Mouse (Mus musculus) heart, adult 2 months (tissue): ENCODE data around the gene Dr1. TPM values are rescaled to one million over a fixed set of nuclear protein-coding genes. Genes with fewer than 3 reads are reported as not detected.

Source experiments
- DNase-seq, 2 experiments: peaks; one replicate each; pipeline ENCODE4 v3.0.0; 2021
- H3K27ac ChIP-seq: fragments of 200-600 bp; 2 replicates; pipeline ENCODE4 v1.8.1; 2022
- H3K27me3 ChIP-seq: fragments of 200-500 bp; 2 replicates; pipeline ENCODE4 v1.6.1; 2012; ENCODE audit warnings: mild to moderate bottlenecking, low read length, inconsistent platforms, mixed read lengths; ENCODE audit not compliant: control insufficient read depth, insufficient read depth
- H3K36me3 ChIP-seq: fragments of 200-500 bp; 2 replicates; pipeline ENCODE4 v1.6.1; 2012; ENCODE audit warnings: low read length, inconsistent platforms; ENCODE audit not compliant: control insufficient read depth, insufficient read depth
- H3K4me1 ChIP-seq: fragments of 200-500 bp; 2 replicates; pipeline ENCODE4 v1.6.1; 2011; ENCODE audit warnings: low read length; ENCODE audit not compliant: control insufficient read depth, insufficient read depth
- H3K4me3 ChIP-seq: fragments of 200-600 bp; 2 replicates; pipeline ENCODE4 v1.8.1; 2022
- H3K79me2 ChIP-seq: fragments of 200-500 bp; replicated peaks from 2 replicates; pipeline ENCODE4 v1.6.1; 2012; ENCODE audit warnings: mild to moderate bottlenecking, inconsistent platforms, low read length, moderate library complexity, mixed read lengths; ENCODE audit not compliant: control insufficient read depth, insufficient read depth
- H3K9ac ChIP-seq: fragments of 200-500 bp; 2 replicates; pipeline ENCODE4 v1.6.1; 2012; ENCODE audit warnings: low read depth, mild to moderate bottlenecking, control low read depth, inconsistent platforms, low read length, mixed read lengths
- CTCF ChIP-seq: fragments of 200-600 bp; IDR thresholded peaks from 2 replicates; pipeline ENCODE4 v1.8.1; 2022; ENCODE audit warnings: antibody characterized with exemption, mild to moderate bottlenecking, moderate library complexity
- EP300 ChIP-seq: fragments of 200-500 bp; IDR thresholded peaks from 2 replicates; pipeline ENCODE4 v1.6.1; 2011; ENCODE audit warnings: low read depth, low read length, control low read depth; ENCODE audit not compliant: insufficient read depth
- POLR2A ChIP-seq: fragments of 200-500 bp; IDR thresholded peaks from 2 replicates; pipeline ENCODE4 v1.6.1; 2011; ENCODE audit warnings: mild to moderate bottlenecking, low read depth, low read length, control low read depth; ENCODE audit not compliant: insufficient read depth
- WGBS: fragments of 180-500 bp; shearing (Covaris S2); methylation state at CpG from one replicate; pipeline ENCODE4 v1.1.7; 2018; 5-methylcytosine and 5-hydroxymethylcytosine counted together
- intact Hi-C: fragments of 180-260 bp; cut with DNase I; formaldehyde crosslinking; loops from one replicate; pipeline ENCODE4 v1.15.1; 2025
- long read RNA-seq: library from polyadenylated mRNA; stranded (forward); transcript quantifications from one replicate; pipeline ENCODE4 v2.0.0, GENCODE M21; 2021
- polyA plus RNA-seq: library from polyadenylated mRNA; depleted of rRNA; stranded (reverse); fragments of >200 nt; gene quantifications from 2 replicates; pipeline ENCODE4 v1.2.3, GENCODE M21; 2012; rRNA removed
- total RNA-seq, 2 experiments: library from RNA; stranded (reverse); gene quantifications; 2 replicates each; pipeline ENCODE4 v1.2.3; 2021

The Dr1 gene
- total RNA-seq = 10 to 100 TPM; 19.9 to 20.3 TPM
- 9.0 and 13.1 TPM in 2 replicates for polyA plus RNA-seq
- long read RNA-seq, transcript Dr1-201 (3 exons, 3,085 nt) = major isoform, 25 of 25 reads
- long read RNA-seq, partial matches to known transcripts = 0 of 25 reads
- long read RNA-seq, other reads (novel, unspliced or antisense) = 0 of 25 reads

- peak; percentile 92 to 93 for DNase-seq
- intact Hi-C loops = loop anchor here (1.0 to 10.0 kb wide), 8 partner anchors 44 to 396 kb away; partner anchors contain the start of genes Ccdc18, Dgkq, Fam69a and Idua
- H3K79me2 ChIP-seq = no peaks in the 10 kb centered on the region; the same call in 1 of the 2 replicates
- WGBS = 3% methylated on average over 55 of the region's 55 CpGs
- H3K27ac ChIP-seq = peak within 1 kb of the TSS; percentile 98
- no peaks in the 10 kb centered on the region for H3K27me3 ChIP-seq
- H3K4me3 ChIP-seq = peak within 1 kb of the TSS; percentile 94
- peaks cover 21% of the 10 kb centered on the region for H3K36me3 ChIP-seq
- H3K9ac ChIP-seq = peak within 1 kb of the TSS; percentile 88
- peaks cover 4% of the 10 kb centered on the region for H3K4me1 ChIP-seq
- TF ChIP-seq CTCF (no peak), POLR2A (peak; percentile 76), EP300 (no peak)
These were observed at the start of gene Dr1 for GRCm38 (mm10) chr5:108268127-108269062. Gene Dr1, plus strand, starts transcription at chr5:108268897.

- no peak for DNase-seq
These were observed 44.6 kb upstream of the Dr1 start for GRCm38 (mm10) chr5:108224077-108224476.

GRCm38 (mm10) chr5:108226159-108226558 is 42.5 kb upstream of the Dr1 start:
- Histone ChIP-seq H3K27ac (no peak overlapping the region), H3K9ac (no peak overlapping the region), H3K4me1 (no peaks in the 10 kb centered on the region), H3K27me3 (no peaks in the 10 kb centered on the region), H3K36me3 (no peaks in the 10 kb centered on the region), H3K4me3 (no peak overlapping the region), H3K79me2 (no peaks in the 10 kb centered on the region)
- no peak for TF ChIP-seq POLR2A
- TF ChIP-seq EP300 = no peak
- TF ChIP-seq CTCF = no peak
- intact Hi-C loops = no loop called here
- no peak for DNase-seq

More at GRCm38 (mm10) chr5:108224077-108224476, 44.6 kb upstream of the Dr1 start:
- TF ChIP-seq POLR2A (no peak), CTCF (no peak), EP300 (no peak)
- Histone ChIP-seq H3K36me3 (no peaks in the 10 kb centered on the region), H3K4me3 (no peak overlapping the region), H3K27me3 (no peaks in the 10 kb centered on the region), H3K27ac (no peak overlapping the region), H3K4me1 (no peaks in the 10 kb centered on the region), H3K79me2 (no peaks in the 10 kb centered on the region), H3K9ac (no peak overlapping the region)
- intact Hi-C loops = no loop called here

- 40% methylated on average over 3 of the region's 3 CpGs for WGBS
These were observed 22.4 kb upstream of the Dr1 start for GRCm38 (mm10) chr5:108246314-108246765.

DNA sequence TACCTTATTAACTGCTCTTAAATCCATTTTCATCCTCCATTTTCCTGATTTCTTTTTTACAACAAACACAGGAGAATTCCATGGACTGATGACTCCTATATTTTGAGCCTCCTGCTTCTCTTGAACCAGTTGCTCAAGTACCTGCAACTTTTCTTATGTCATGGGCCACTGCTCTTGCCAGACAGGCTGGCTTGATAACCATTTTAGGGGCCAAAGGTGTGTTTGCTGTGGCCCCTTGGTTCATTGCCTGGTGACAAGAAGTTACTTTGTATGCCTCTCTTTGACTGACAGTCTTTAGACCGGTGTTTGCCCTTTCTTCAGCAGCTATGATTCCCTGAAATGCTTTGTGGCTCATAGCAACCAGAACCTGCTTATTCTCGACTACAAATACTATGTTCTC is 18.7 kb upstream of the Dr1 start:
- Histone ChIP-seq H3K27ac (no peak overlapping the region), H3K4me3 (no peak overlapping the region), H3K36me3 (no peaks in the 10 kb centered on the region), H3K9ac (no peak overlapping the region), H3K79me2 (no peaks in the 10 kb centered on the region), H3K4me1 (no peaks in the 10 kb centered on the region), H3K27me3 (no peaks in the 10 kb centered on the region)
- intact Hi-C loops = no loop called here
- no peak for TF ChIP-seq CTCF
- TF ChIP-seq POLR2A = no peak
- no peak for TF ChIP-seq EP300
- 70% methylated on average over 2 of the region's 2 CpGs for WGBS
- DNase-seq = no peak

More at GRCm38 (mm10) chr5:108246314-108246765, 22.4 kb upstream of the Dr1 start:
- Histone ChIP-seq H3K36me3 (no peaks in the 10 kb centered on the region), H3K4me1 (no peaks in the 10 kb centered on the region), H3K27ac (no peak overlapping the region), H3K79me2 (no peaks in the 10 kb centered on the region), H3K4me3 (no peak overlapping the region), H3K9ac (no peak overlapping the region), H3K27me3 (no peaks in the 10 kb centered on the region)
- no peak for TF ChIP-seq POLR2A
- TF ChIP-seq EP300 = no peak
- TF ChIP-seq CTCF = no peak
- DNase-seq = no peak
- intact Hi-C loops = no loop called here

- Histone ChIP-seq H3K4me1 (no peaks in the 10 kb centered on the region), H3K27me3 (no peaks in the 10 kb centered on the region), H3K27ac (no peak overlapping the region), H3K9ac (no peak overlapping the region), H3K36me3 (no peaks in the 10 kb centered on the region), H3K79me2 (no peaks in the 10 kb centered on the region), H3K4me3 (no peak overlapping the region)
- WGBS = 74% methylated on average over 5 of the region's 5 CpGs
- intact Hi-C loops = no loop called here
- DNase-seq = no peak
- TF ChIP-seq POLR2A (no peak), EP300 (no peak), CTCF (no peak)
These were observed 13.4 kb upstream of the Dr1 start for GRCm38 (mm10) chr5:108255259-108255658.
